Mouse (Mus musculus) liver, embryonic 15.5 days (tissue): Measurements from ENCODE around the gene Hist1h1d. TPM values are rescaled to one million over a fixed set of nuclear protein-coding genes. Genes with fewer than 3 reads are reported as not detected.
"Not testable (repeated sequence)": the region's sequence is repeated elsewhere in the genome, so short reads cannot be mapped to it uniquely, and the experiment has no call there.

Source experiments
- ATAC-seq: fragments of 200-750 bp; cut with Nextera tagmentation; 2 replicates; pipeline ENCODE4 v1.8.0; 2017; ENCODE audit warnings: moderate number of reproducible peaks, mild to moderate bottlenecking, moderate library complexity; ENCODE audit not compliant: insufficient read depth
- H3K27ac ChIP-seq: fragments of 300-500 bp; sonication (generic); replicated peaks from 2 replicates; pipeline ENCODE4 v1.5.1; 2015; ENCODE audit warnings: mild to moderate bottlenecking, inconsistent platforms
- H3K27me3 ChIP-seq: fragments of 300-500 bp; sonication (generic); 2 replicates; pipeline ENCODE4 v1.6.1; 2015; ENCODE audit warnings: mild to moderate bottlenecking, inconsistent platforms
- H3K36me3 ChIP-seq: fragments of 300-500 bp; sonication (generic); replicated peaks from 2 replicates; pipeline ENCODE4 v1.6.1; 2015; ENCODE audit warnings: moderate library complexity, mild to moderate bottlenecking, inconsistent platforms
- H3K4me1 ChIP-seq: fragments of 300-500 bp; sonication (generic); replicated peaks from 2 replicates; pipeline ENCODE4 v1.6.1; 2015; ENCODE audit warnings: inconsistent platforms
- H3K4me2 ChIP-seq: fragments of 300-500 bp; sonication (generic); 2 replicates; pipeline ENCODE4 v1.6.1; 2015; ENCODE audit warnings: moderate library complexity, mild to moderate bottlenecking, inconsistent platforms
- H3K4me3 ChIP-seq: fragments of 300-500 bp; sonication (generic); replicated peaks from 2 replicates; pipeline ENCODE4 v1.5.1; 2015; ENCODE audit warnings: mild to moderate bottlenecking, inconsistent platforms
- H3K9ac ChIP-seq: fragments of 300-500 bp; sonication (generic); 2 replicates; pipeline ENCODE4 v1.6.1; 2015; ENCODE audit warnings: moderate library complexity, mild to moderate bottlenecking, inconsistent platforms
- H3K9me3 ChIP-seq: fragments of 300-500 bp; sonication (generic); replicated peaks from 2 replicates; pipeline ENCODE4 v1.6.1; 2016; ENCODE audit warnings: inconsistent platforms
- WGBS: fragments of 180-500 bp; shearing (Covaris S2); methylation state at CpG from one replicate; pipeline ENCODE4 v1.1.7; 2015; ENCODE audit warnings: mixed read lengths; ENCODE audit not compliant: insufficient replicate concordance; 5-methylcytosine and 5-hydroxymethylcytosine counted together
- polyA plus RNA-seq: library from polyadenylated mRNA; unstranded; fragments of >200 nt; fragmentation: Nextera tagmentation; extraction: Ambion mirVana; gene quantifications from 2 replicates; pipeline ENCODE4 v1.2.1, GENCODE M21; 2015

Gene Hist1h1d
- polyA plus RNA-seq, 1 experiment from 2014 or later: 1.1 TPM

- no peaks in the 10 kb centered on the region for H3K9me3 ChIP-seq
- peaks cover 47% of the 10 kb centered on the region for H3K4me1 ChIP-seq
- no peak for ATAC-seq
- no peaks in the 10 kb centered on the region for H3K27me3 ChIP-seq
- H3K27ac ChIP-seq: peak overlapping the region; percentile 98
- peak overlapping the region; percentile 73; the same call in 1 of the 2 replicates for H3K9ac ChIP-seq
- WGBS: 72% methylated on average over 5 of the region's 5 CpGs
- no peaks in the 10 kb centered on the region for H3K36me3 ChIP-seq
- H3K4me3 ChIP-seq: 0 out of 2 replicates have a peak overlapping the region, but pooled peaks have one; percentile 66
- peak overlapping the region; percentile 78 for H3K4me2 ChIP-seq
These were observed 14.8 kb upstream of the Hist1h1d start for GRCm38 (mm10) chr13:23538249-23538648.

GRCm38 (mm10) chr13:23539821-23540220 lies 13.2 kb upstream of the Hist1h1d start:
- not testable (repeated sequence) for H3K9ac ChIP-seq, H3K27me3 ChIP-seq, H3K9me3 ChIP-seq, H3K4me3 ChIP-seq, H3K36me3 ChIP-seq, H3K4me2 ChIP-seq, ATAC-seq
- 66% methylated on average over 1 of the region's 1 CpGs for WGBS
- Histone ChIP-seq H3K4me1 (peaks cover 40% of the 10 kb centered on the region), H3K27ac (peak overlapping the region; percentile 98; the same call in 1 of the 2 replicates)

GRCm38 (mm10) chr13:23541497-23541896 lies 11.6 kb upstream of the Hist1h1d start:
- no peaks in the 10 kb centered on the region for H3K9me3 ChIP-seq
- H3K4me3 ChIP-seq: peak overlapping the region; percentile 63
- no peaks in the 10 kb centered on the region for H3K36me3 ChIP-seq
- peak overlapping the region; percentile 74 for H3K27ac ChIP-seq
- ATAC-seq: no peak
- H3K27me3 ChIP-seq: no peaks in the 10 kb centered on the region
- H3K9ac ChIP-seq: 0 out of 2 replicates have a peak overlapping the region, but pooled peaks have one; percentile 43
- peak overlapping the region; percentile 66 for H3K4me2 ChIP-seq
- 46% methylated on average over 3 of the region's 3 CpGs for WGBS
- H3K4me1 ChIP-seq: peaks cover 45% of the 10 kb centered on the region

DNA sequence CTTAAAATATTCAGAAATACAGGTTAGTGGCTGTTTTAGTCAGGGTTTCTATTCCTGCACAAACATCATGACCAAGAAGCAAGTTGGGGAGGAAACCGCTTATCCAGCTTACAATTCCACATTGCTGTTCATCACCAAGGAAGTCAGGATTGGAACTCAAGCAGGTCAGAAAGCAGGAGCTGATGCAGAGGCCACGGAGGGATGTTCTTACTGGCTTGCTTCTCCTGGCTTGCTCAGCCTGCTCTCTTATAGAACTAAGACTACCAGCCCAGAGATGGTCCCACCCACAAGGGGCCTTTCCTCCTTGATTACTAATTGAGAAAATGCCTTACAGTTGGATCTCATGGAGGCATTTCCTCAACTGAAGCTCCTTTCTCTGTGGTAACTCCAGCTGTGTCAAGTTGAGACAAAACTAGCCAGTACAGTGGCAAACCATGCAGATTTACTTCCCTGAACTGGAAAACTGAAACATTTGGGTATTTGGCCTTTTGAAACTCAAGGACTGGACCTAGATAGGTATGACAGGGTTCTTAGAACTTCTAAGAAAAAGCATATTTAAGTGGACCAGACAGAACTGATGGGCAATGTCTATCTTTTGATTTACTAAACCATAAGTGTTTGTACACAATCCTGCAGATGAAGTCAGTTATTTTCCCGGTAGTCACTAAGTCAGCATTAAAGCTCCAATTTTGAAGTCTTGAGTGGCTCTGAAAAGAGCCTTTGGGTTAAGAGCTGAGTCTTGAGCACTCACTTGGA lies 10.7 kb upstream of the Hist1h1d start:
- Histone ChIP-seq H3K9ac (peak overlapping the region; percentile 75), H3K4me1 (peaks cover 42% of the 10 kb centered on the region), H3K27ac (peak overlapping the region; percentile 97), H3K4me2 (peak overlapping the region; percentile 66), H3K4me3 (peak overlapping the region; percentile 63)
- not testable (repeated sequence) for ATAC-seq, H3K27me3 ChIP-seq, H3K36me3 ChIP-seq, H3K9me3 ChIP-seq
- 9% methylated on average over 3 of the region's 3 CpGs for WGBS

- peak within 1 kb of the TSS; percentile 75 for H3K9ac ChIP-seq
- not testable (repeated sequence) for H3K9me3 ChIP-seq, H3K36me3 ChIP-seq, H3K27me3 ChIP-seq
- peaks cover 35% of the 10 kb centered on the region for H3K4me1 ChIP-seq
- under 1% methylated on average over 42 of the region's 42 CpGs for WGBS
- peak; percentile 85 for ATAC-seq
- H3K27ac ChIP-seq: peak within 1 kb of the TSS; percentile 97
- H3K4me3 ChIP-seq: peak within 1 kb of the TSS; percentile 63
- peak within 1 kb of the TSS; percentile 66 for H3K4me2 ChIP-seq
These were observed 10.0 kb upstream of the Hist1h1d start, which contains the start of gene Hist1h2bh for GRCm38 (mm10) chr13:23542999-23543607. Gene Hist1h2bh (minus strand): TSS chr13:23543392.

GRCm38 (mm10) chr13:23543965-23544786 lies 8.9 kb upstream of the Hist1h1d start, which contains the start of gene Hist1h3f:
Gene Hist1h3f (plus strand): TSS chr13:23544052.
- no peaks in the 10 kb centered on the region for H3K27me3 ChIP-seq
- peaks cover 30% of the 10 kb centered on the region for H3K4me1 ChIP-seq
- WGBS: under 1% methylated on average over 31 of the region's 45 CpGs
- H3K36me3 ChIP-seq: no peaks in the 10 kb centered on the region
- no peaks in the 10 kb centered on the region for H3K9me3 ChIP-seq
- peak; percentile 75 for ATAC-seq
- peak within 1 kb of the TSS; percentile 63 for H3K4me3 ChIP-seq
- H3K4me2 ChIP-seq: peak within 1 kb of the TSS; percentile 66
- H3K27ac ChIP-seq: peak within 1 kb of the TSS; percentile 97
- peak within 1 kb of the TSS; percentile 75 for H3K9ac ChIP-seq

- Histone ChIP-seq H3K4me1 (peaks cover 35% of the 10 kb centered on the region), H3K4me3 (peak overlapping the region; percentile 59), H3K27ac (peak overlapping the region; percentile 97), H3K4me2 (peak overlapping the region; percentile 66), H3K9ac (0 out of 2 replicates have a peak overlapping the region, but pooled peaks have one; percentile 46)
- H3K27me3 ChIP-seq, ATAC-seq, H3K36me3 ChIP-seq, H3K9me3 ChIP-seq: not testable (repeated sequence)
- WGBS: 1% methylated on average over 14 of the region's 14 CpGs
These were observed 8.3 kb upstream of the Hist1h1d start for GRCm38 (mm10) chr13:23544787-23545120.

DNA sequence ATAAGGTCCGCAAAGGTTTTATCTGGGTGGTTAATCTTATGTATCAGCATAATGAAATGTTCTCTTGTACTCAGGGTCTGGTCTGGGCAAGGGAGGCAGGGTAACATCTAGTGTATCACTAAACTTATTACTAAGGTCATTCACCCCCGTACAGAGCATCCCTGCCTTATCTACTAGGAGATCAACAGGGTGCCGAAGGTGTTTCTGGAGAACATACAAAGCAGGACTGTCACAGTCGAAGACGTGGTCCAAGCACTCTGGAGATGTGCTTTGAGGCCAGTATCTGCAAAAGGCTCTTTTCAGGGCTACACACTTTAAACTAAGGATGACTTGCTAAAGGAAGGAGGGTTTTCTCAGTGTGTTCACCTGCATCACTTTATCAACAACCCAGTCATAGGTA lies 6.4 kb upstream of the Hist1h1d start:
- Histone ChIP-seq H3K4me2 (peak overlapping the region; percentile 60), H3K27ac (peak overlapping the region; percentile 87)
- 70% methylated on average over 5 of the region's 5 CpGs for WGBS

DNA sequence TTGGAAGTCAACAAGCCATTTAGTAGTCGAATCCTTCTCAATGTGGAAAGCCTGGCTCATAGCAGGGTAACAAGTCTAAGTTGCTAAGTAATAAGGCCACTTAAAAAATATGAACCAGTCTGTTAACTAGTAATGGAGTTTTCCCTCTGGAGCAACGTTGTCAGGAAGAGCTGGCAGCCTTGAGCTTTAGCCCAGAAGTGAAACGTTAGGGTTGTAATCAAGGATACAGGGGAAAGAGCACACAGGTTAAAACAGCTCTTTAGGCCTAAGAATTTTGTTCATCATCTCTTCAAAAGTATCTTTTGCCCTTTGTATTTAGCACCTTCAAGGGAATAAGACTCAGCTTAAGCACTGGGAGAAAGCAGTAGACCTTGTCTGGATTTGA lies 2.3 kb upstream of the Hist1h1d start:
- Histone ChIP-seq H3K4me2 (peak overlapping the region; percentile 64), H3K36me3 (no peaks in the 10 kb centered on the region), H3K9me3 (no peaks in the 10 kb centered on the region), H3K27ac (peak overlapping the region; percentile 95), H3K27me3 (no peaks in the 10 kb centered on the region), H3K4me3 (peak overlapping the region; percentile 56), H3K4me1 (peaks cover 61% of the 10 kb centered on the region), H3K9ac (peak overlapping the region; percentile 62)
- WGBS: 1% methylated on average over 3 of the region's 3 CpGs
- peak; percentile 1 for ATAC-seq

More for the DNA sequence above, 6.4 kb upstream of the Hist1h1d start:
- no peaks in the 10 kb centered on the region for H3K36me3 ChIP-seq
- peaks cover 33% of the 10 kb centered on the region for H3K4me1 ChIP-seq
- H3K9me3 ChIP-seq: no peaks in the 10 kb centered on the region
- H3K27me3 ChIP-seq: no peaks in the 10 kb centered on the region
- 0 out of 2 replicates have a peak overlapping the region, but pooled peaks have one; percentile 3 for H3K9ac ChIP-seq
- H3K4me3 ChIP-seq: peak overlapping the region; percentile 38; the same call in 1 of the 2 replicates
- ATAC-seq: no peak

DNA sequence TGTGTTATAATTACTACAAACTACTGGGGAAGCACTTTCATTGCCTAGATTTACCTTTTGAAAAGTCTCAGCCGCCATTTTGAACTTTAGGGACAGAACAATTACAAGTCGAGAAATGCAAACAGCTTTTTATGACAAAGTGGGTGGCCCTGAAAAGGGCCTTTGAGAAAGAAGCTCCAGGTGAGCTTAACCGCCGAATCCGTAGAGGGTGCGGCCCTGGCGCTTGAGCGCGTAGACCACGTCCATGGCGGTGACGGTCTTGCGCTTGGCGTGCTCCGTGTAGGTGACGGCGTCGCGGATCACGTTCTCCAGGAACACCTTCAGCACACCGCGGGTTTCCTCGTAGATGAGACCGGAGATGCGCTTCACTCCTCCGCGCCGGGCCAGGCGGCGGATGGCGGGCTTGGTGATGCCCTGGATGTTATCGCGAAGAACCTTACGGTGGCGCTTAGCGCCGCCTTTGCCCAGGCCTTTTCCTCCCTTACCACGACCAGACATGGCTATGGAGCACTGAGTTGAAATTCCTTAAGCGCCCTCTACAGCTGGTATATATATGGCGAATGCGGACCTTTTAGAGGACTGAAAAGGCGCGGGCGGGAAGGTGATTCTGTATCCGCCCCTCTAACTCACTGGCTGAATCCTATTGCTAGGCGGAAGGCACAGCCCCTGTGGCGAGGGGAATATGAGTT lies 1.8 kb upstream of the Hist1h1d start, which contains the start of gene Hist1h4f:
Gene Hist1h4f, minus strand, starts transcription at position 503 of the 689 bp plus-strand sequence.
- not testable (repeated sequence) for H3K9me3 ChIP-seq, H3K27me3 ChIP-seq, H3K36me3 ChIP-seq
- peaks cover 59% of the 10 kb centered on the region for H3K4me1 ChIP-seq
- H3K4me3 ChIP-seq: peak within 1 kb of the TSS; percentile 56
- under 1% methylated on average over 47 of the region's 47 CpGs for WGBS
- peak within 1 kb of the TSS; percentile 62 for H3K9ac ChIP-seq
- peak within 1 kb of the TSS; percentile 95 for H3K27ac ChIP-seq
- peak within 1 kb of the TSS; percentile 64 for H3K4me2 ChIP-seq
- peak; percentile 64 for ATAC-seq
